Mouse (Mus musculus): Measurements from ENCODE around the gene Slain1.
A peak's percentile ranks its signal among the peaks of the same experiment; 100 is the strongest.

The Slain1 gene

DNA sequence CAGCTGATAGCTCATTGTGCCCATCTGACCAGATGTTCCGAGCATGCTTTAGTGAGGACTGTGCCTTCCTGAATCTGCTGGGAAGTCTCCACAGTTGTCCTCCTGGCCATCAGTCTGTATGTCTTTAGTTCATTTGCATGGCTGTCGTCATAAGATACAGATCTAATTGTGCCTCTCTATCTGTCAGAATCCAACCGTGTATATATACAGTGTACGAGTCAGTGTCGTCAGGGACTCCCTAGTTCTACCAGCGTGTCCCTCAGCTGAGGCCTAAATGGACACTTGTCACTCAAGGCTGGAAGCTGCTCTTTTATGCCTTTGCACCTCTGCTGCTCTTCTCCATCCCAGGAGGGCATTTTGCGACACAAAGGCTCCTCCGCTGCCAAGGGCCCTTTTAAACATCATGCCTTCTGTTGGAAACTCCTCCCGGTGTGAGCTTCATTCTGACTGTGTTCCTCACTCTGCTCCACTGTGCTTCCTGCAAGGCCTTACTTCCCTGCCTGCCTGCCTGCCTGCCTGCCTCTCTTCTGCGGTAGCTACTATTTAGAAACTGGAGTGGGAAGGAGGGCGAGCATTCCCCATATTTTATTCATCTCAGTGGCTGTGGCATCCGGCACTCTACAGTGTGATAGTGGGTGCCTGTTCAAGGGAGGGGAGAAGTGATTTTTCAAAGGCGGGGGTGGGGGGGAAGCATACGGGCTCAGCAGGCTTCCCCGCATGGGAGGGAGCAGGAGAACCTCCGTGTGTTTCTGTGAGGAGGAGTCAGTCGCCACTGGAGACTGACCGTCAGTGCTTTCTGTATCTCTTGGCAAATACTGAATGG, 29.6 kb downstream of the Slain1 start:
- DNase-seq, result peak; percentile 47

DNA sequence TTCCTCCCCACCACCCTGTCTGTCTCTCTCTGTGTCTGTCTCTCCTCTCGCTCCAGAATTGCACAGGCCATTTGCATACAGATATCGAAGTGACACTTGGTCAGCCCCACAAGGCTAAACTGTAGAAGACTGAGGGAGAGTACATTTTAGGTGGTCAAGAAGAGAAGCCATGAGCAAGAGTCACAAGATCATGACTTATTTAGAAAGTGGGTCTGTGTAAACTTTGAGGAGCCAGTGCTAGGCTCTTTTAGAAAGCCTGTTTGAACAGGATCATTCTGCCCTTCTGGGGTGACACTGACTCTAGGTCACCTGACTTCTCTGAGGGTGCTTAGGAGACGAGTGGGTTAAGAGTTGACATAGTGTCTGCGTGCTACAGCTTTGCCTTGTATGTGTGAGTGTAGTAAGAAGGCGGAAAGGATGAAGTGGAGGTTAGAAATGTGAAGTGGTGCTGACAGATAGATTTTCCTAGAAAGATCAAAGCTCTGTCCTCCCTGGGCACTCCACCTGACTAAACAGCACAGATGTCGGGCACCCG, 30.3 kb downstream of the Slain1 start:
- DNase-seq, result no peak

GRCm38 (mm10) chr14:103682633-103683390, 32.8 kb downstream of the Slain1 start:
- peak; percentile 89 for DNase-seq

DNA sequence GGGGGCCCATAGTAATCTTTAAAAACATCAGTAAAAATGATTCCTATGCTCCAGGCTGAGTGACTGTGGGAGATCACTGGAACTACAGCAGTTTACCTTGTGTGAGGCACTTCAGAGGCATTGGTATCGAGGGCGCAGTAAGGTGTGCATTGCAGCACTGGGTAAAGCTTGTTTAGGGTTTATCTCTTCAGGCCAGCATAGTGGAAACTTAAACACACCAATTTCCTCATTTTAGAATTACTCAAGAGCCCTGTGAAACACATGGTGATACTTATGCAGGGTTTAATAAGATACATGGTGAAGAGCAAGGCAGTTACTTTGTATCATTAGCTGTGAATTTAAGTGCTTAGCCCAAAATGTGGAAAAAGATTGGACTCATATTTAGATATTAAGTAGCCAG, 37.0 kb downstream of the Slain1 start:
- no peak for DNase-seq

DNA sequence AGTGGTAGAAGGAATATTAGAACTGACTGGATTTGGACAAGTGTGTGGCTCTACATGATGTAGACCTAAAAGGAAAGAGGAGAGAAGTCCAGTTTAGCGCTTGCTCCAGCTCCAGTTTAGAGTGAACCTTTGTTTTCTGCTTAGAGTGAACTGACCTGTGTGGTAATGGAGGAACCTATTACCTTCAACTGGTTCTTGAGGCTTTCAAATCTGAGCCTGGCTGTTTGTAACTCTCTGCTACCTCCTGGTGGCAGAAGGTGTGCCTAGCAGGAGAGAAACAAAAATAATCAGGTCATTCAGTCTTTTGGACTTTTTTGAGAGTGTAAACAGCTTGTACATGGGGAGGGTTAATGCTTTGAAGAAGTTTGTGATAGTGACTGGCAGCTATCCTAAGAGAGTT, 44.3 kb downstream of the Slain1 start:
- DNase-seq, result no peak

DNA sequence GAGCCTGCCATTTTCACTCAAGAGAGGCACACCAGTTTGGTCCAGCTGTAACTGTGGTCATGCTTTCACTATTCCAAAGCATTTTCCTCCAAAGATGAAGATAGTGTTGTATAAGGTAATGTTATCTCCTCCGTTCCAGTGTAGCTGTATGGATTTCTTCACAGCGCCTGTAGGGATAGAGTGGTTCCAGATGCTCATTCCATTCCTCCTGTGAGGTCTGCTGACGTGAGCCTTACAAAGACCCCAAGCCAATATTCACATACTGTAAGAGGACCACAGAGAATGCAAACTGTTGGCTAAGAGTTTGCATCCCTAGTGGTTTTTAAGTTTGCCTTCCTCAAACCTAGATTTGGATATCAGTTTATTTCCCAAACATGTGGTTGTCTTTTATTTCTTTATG, 45.6 kb downstream of the Slain1 start:
- DNase-seq, result no peak

GRCm38 (mm10) chr14:103697101-103697500, 47.1 kb downstream of the Slain1 start:
- DNase-seq, result no peak

DNA sequence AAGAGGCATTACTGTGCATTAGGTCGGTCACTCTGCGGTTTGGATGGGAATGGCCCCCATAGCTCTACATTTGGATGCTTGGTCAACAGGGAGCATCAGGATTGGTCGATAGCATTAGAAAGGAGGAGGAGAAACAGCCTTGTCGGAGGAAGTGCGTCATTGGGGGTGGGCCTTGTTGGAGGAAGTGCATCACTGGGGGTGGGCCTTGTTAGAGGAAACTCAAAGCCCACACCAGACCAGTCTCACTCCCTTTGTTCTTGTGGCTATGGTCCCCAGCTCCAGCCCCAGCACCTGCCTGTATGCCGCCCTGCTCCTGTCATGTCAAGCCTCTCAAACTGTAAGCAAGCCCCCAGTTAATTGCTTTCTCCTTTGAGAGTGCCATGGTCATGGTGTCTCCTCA, 49.3 kb downstream of the Slain1 start:
- no peak for DNase-seq

- DNase-seq, result no peak
Observed at GRCm38 (mm10) chr14:103702516-103702915, 52.5 kb downstream of the Slain1 start.

DNA sequence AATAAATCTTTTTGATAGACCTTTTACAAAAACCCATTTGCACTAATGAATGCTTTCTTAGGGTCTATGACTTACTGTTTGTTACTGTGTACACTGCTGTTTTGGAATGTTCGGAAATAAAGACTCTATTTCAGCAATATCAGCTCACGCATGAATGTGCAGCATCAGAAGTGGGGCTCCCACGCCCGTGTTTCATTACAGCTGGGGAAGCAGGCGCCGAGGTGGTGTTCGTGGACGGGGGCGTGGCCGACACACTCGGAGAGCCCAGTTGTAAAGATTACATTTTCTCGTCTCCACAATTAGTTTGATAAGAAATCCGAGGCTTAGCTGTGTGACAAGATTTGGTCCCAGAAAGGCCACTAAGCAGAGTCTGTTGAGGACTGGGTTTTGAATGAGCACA, 54.7 kb downstream of the Slain1 start:
- no peak for DNase-seq

DNA sequence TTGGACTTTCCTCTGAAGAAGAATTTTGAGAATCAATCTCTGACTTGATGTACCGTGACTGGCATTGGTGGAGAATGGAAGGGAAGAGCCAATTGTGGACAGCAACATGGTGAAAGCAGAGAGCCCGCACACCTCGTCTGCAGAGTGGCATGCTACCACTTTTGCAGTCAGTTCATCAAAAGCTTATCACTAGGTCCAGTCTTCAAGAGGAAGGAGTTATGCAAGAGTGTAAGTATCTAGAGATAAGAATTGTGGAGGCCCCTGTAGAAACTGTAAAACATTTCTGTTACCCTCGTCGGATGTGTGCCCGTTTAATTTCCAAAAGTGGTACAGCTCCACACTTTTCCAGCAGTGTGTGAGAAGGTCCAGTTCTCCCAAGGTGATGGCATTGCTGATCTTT, 56.3 kb downstream of the Slain1 start:
- no peak for DNase-seq

DNA sequence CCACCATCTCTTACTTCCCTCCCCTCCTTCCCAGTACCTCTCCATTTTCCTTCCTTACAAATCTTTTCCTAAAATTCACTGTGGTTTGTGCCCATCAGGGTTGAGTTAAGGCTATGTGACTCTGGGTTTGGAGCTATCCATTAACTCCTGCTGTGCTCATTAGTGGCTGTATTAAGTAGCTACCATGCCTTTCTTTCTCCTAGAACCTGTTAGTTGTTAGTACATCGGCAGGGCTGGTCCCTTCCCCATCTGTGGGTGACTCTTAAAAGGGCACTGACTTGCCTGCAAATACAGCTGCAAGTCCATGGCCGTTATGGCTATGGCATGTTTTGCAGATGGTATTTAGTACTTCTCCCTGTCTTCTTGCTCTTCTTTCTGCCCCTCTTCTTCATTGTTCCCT, 58.6 kb downstream of the Slain1 start:
- no peak for DNase-seq

- DNase-seq, result no peak
Observed at GRCm38 (mm10) chr14:103709261-103709660, 59.2 kb downstream of the Slain1 start.

GRCm38 (mm10) chr14:103712986-103713385, 63.0 kb downstream of the Slain1 start:
- DNase-seq, result no peak

GRCm38 (mm10) chr14:103717516-103717915, 67.5 kb downstream of the Slain1 start:
- no peak for DNase-seq

GRCm38 (mm10) chr14:103717979-103718378, 68.0 kb downstream of the Slain1 start:
- DNase-seq, result no peak

DNA sequence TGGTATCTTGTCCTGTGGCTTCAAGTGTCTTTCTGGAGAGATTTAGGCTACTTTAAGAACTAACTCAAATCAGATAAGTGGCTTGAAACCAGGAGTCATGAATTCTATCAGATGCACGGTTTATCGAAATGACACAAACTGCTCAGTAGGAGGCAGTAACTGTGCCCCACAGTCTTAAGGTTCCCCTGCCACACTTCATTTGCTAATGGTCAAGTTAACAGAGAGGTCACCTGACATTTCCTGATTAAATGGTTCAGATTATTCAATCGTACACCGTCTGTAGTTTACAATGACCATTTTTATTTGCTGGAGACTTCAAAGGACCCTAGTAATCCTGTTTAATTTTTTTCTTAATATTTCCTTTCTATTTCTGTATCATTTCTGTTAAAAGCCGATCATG, 68.4 kb downstream of the Slain1 start:
- no peak for DNase-seq

- DNase-seq, result peak; percentile 77
Observed at GRCm38 (mm10) chr14:103718836-103719575, 69.0 kb downstream of the Slain1 start.

DNA sequence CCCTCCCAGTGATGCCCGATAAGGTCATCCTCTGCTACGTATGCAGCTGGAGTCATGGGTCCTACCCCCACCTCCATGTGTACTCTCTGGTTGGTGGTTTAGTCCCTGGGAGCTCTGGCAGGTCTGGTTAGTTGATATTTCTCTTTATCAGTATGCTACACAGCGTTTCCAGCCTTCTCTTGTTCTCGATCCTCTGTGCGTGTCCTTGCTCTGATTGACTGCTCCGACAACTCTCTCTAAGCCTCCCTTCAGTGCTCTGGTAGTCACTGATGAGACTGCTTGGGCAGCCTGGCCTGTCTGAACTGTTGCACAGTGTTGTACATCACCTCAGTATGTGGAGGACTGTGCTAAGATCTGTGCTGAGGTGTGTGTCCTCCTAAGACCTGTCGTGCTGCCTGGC, 70.1 kb downstream of the Slain1 start:
- no peak for DNase-seq

DNA sequence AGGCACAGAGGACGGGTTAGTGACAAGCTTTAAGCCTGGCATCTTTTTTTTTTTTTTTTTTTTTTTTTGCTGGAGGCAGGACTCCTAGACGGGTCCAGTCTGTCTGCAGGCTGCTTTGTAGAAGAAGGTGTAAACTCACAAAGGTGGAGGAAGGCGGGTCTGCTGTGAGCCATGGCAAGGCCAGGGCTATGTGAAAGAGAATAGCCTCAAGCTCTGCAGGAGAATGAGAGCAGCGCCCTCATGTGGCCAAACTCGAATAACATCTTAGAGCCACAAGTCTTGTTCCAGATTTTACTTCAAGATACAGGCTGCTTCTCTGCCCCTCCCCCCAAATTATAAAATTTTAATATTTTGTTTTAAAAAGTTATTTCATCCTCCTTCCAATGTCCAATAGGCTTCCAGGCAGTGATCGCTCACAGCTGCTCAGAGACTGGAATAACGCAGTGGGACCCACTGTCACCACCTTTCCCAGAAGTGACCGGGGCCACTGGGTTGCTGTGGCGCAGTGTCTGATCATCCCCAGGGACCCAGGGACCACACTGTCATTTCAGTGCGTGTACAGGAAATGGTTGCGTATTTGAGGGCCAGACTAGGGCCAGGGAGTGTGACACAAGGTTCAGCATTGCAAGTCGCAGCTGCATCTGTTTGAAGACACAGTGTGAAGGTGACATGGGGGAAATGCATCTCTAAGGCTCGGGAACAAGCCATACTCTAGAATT, 70.8 kb downstream of the Slain1 start:
- DNase-seq, result no peak

- DNase-seq, result no peak
Observed at GRCm38 (mm10) chr14:103723314-103723713, 73.3 kb downstream of the Slain1 start.

GRCm38 (mm10) chr14:103723841-103724240, 73.8 kb downstream of the Slain1 start:
- no peak for DNase-seq

DNA sequence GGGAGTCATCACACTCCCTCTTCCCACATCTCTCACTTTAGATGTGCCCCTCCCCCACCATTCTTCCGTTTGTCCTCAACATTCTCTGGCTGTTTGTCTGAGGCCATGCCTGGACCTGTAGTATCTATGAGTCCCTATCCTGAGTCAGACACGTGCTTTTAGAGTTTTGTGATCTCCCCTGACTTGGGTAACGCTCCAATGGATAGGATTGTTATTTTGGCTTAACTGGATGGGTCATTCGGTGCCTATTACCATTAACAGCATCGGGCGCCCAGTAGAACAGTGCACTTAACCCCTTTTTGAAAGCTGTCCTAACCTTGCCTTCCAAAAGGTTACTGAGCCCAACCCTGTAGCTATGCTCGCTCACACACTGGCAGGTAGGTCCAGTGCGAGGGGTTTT, 78.5 kb downstream of the Slain1 start:
- DNase-seq, result no peak

Data from layer of hippocampus, adult 9-11 months (tissue).